Mouse (Mus musculus) myocyte (in vitro differentiated cells): ENCODE measurements around the gene Cwh43.

ENCODE experiments used
- CEBPB ChIP-seq: IDR thresholded peaks from 2 replicates; pipeline ENCODE4 v1.6.1; 2011; ENCODE audit warnings: mild to moderate bottlenecking, moderate library complexity; ENCODE audit not compliant: poor library complexity, insufficient read depth, severe bottlenecking
- E2F4 ChIP-seq: IDR thresholded peaks from one replicate; pipeline ENCODE4 v1.6.1; 2011; ENCODE audit warnings: mild to moderate bottlenecking, control low read depth, moderate library complexity; ENCODE audit not compliant: insufficient read depth
- MAX ChIP-seq: IDR thresholded peaks from one replicate; pipeline ENCODE4 v1.6.1; 2011; ENCODE audit warnings: low read depth, mild to moderate bottlenecking, control low read depth
- MYOD1 ChIP-seq, 3 experiments: IDR thresholded peaks; one replicate each; pipeline ENCODE4 v1.6.1; 2011; ENCODE audit warnings: control low read depth in 2 of 3, low read depth in 2 of 3, mild to moderate bottlenecking in 2 of 3, moderate library complexity in 1 of 3; ENCODE audit not compliant: insufficient read length in 2 of 3, control insufficient read depth in 1 of 3
- MYOG ChIP-seq, 3 experiments: IDR thresholded peaks; one replicate each; pipeline ENCODE4 v1.6.1; 2011; ENCODE audit warnings: control low read depth in 2 of 3, low read depth in 2 of 3, mild to moderate bottlenecking in 2 of 3; ENCODE audit not compliant: insufficient read length in 2 of 3, control insufficient read depth in 1 of 3, insufficient read depth in 1 of 3
- POLR2A ChIP-seq: IDR thresholded peaks from one replicate; pipeline ENCODE4 v1.6.1; 2011; ENCODE audit warnings: low read depth, mild to moderate bottlenecking, control low read depth, moderate library complexity; ENCODE audit not compliant: insufficient read length
- POLR2AphosphoS2 ChIP-seq: IDR thresholded peaks from one replicate; pipeline ENCODE4 v1.6.1; 2011; ENCODE audit warnings: low read depth, control low read depth; ENCODE audit not compliant: insufficient read length
- REST ChIP-seq: IDR thresholded peaks from one replicate; pipeline ENCODE4 v1.6.1; 2011; ENCODE audit warnings: mild to moderate bottlenecking, control low read depth, moderate library complexity; ENCODE audit not compliant: insufficient read depth, insufficient read length
- SRF ChIP-seq: IDR thresholded peaks from one replicate; pipeline ENCODE4 v1.6.1; 2011; ENCODE audit warnings: low read depth; ENCODE audit not compliant: control insufficient read depth, insufficient read length
- TCF12 ChIP-seq: IDR thresholded peaks from one replicate; pipeline ENCODE4 v1.6.1; 2011; ENCODE audit warnings: mild to moderate bottlenecking, control low read depth; ENCODE audit not compliant: poor library complexity, insufficient read depth, severe bottlenecking
- TCF3 ChIP-seq: IDR thresholded peaks from one replicate; pipeline ENCODE4 v1.6.1; 2011; ENCODE audit warnings: low read depth, control low read depth; ENCODE audit not compliant: insufficient read length
- USF1 ChIP-seq: IDR thresholded peaks from one replicate; pipeline ENCODE4 v1.6.1; 2011; ENCODE audit warnings: low read depth, mild to moderate bottlenecking, control low read depth, moderate library complexity

DNA sequence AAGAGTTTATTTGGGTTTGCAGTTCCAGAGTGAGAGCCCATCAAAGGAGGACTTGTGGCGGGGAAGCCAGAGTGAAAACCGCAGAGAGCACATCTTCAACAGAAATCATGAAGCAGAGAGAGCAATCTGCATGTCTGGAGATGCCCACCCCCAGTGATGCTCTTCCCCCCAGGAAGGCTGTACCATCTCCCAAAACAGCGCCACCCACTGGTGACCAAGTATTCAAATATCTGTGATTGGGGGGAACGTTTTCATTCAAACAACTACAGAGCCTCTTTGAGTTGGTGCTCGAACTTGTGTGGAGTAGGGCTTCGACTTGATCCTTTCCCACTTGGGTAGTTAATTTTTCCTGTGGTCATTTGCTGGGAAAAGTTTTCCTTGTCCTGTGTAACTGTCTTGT is 1.1 kb upstream of the Cwh43 start:
- TF ChIP-seq POLR2A = no peak
- TF ChIP-seq MAX = no peak
- no peak for TF ChIP-seq USF1
- TF ChIP-seq SRF = no peak
- no peak for TF ChIP-seq MYOG (IDR thresholded peaks at IDR 0.05; ENCODE audit: control insufficient read depth in 1 of 3, insufficient read depth in 1 of 3, insufficient read length in 2 of 3, low read depth in 2 of 3)
- no peak for TF ChIP-seq TCF12
- TF ChIP-seq CEBPB = no peak
- TF ChIP-seq E2F4 = no peak
- no peak for TF ChIP-seq MYOD1 (IDR thresholded peaks at IDR 0.05; ENCODE audit: control insufficient read depth in 1 of 3, insufficient read length in 2 of 3, low read depth in 2 of 3)
- TF ChIP-seq POLR2AphosphoS2 = no peak
- TF ChIP-seq REST = no peak
- no peak for TF ChIP-seq TCF3
